Mouse (Mus musculus) heart, embryonic 14.5 days (tissue): ENCODE measurements around the gene Gusb. TPM values are rescaled to one million over a fixed set of nuclear protein-coding genes. Genes with fewer than 3 reads are reported as not detected.
"Not testable (repeated sequence)": the region's sequence is repeated elsewhere in the genome, so short reads cannot be mapped to it uniquely, and the experiment has no call there.

Experiments
- ATAC-seq: fragments of 200-750 bp; cut with Nextera tagmentation; 2 replicates; pipeline ENCODE4 v1.8.0; 2017; ENCODE audit warnings: low read depth, moderate TSS enrichment; ENCODE audit not compliant: insufficient number of reproducible peaks, insufficient read depth, low FRiP score
- H3K27ac ChIP-seq, 2 experiments: fragments of 200-500 bp in 1 of 2; fragments of 300-500 bp in 1 of 2; sonication (generic) in 1 of 2; replicated peaks in 1 of 2; 2 replicates each; pipeline ENCODE4 v1.5.1; 2012 to 2014; ENCODE audit warnings: low read depth in 2 of 2, low read length in 2 of 2, control low read depth in 1 of 2, mild to moderate bottlenecking in 1 of 2, mixed read lengths in 1 of 2; ENCODE audit not compliant: control insufficient read depth in 1 of 2, insufficient read depth in 1 of 2
- H3K27me3 ChIP-seq: fragments of 300-500 bp; sonication (generic); 2 replicates; pipeline ENCODE4 v1.6.1; 2014; ENCODE audit warnings: mild to moderate bottlenecking, low read length, control low read depth; ENCODE audit not compliant: control insufficient read depth, insufficient read depth
- H3K36me3 ChIP-seq: fragments of 300-500 bp; sonication (generic); 2 replicates; pipeline ENCODE4 v1.6.1; 2014; ENCODE audit warnings: mild to moderate bottlenecking, control low read depth, low read length, mixed read lengths; ENCODE audit not compliant: control insufficient read depth, insufficient read depth
- H3K4me1 ChIP-seq, 2 experiments: fragments of 200-500 bp in 1 of 2; fragments of 300-500 bp in 1 of 2; sonication (generic) in 1 of 2; 2 replicates each; pipeline ENCODE4 v1.6.1; 2012 to 2014; ENCODE audit warnings: low read length in 2 of 2, control low read depth in 1 of 2, mixed read lengths in 1 of 2; ENCODE audit not compliant: control insufficient read depth in 2 of 2, insufficient read depth in 2 of 2
- H3K4me2 ChIP-seq: fragments of 300-500 bp; sonication (generic); 2 replicates; pipeline ENCODE4 v1.6.1; 2014; ENCODE audit warnings: mild to moderate bottlenecking, low read length
- H3K4me3 ChIP-seq, 2 experiments: fragments of 200-500 bp in 1 of 2; fragments of 300-500 bp in 1 of 2; sonication (generic) in 1 of 2; 2 replicates each; pipeline ENCODE4 v1.5.1; 2012 to 2014; ENCODE audit warnings: low read length in 2 of 2, mild to moderate bottlenecking in 2 of 2, control low read depth in 1 of 2, low read depth in 1 of 2, moderate library complexity in 1 of 2; ENCODE audit not compliant: control insufficient read depth in 1 of 2, insufficient read depth in 1 of 2
- H3K9ac ChIP-seq: fragments of 300-500 bp; sonication (generic); 2 replicates; pipeline ENCODE4 v1.6.1; 2014; ENCODE audit warnings: mild to moderate bottlenecking, low read length
- H3K9me3 ChIP-seq: fragments of 300-500 bp; sonication (generic); 2 replicates; pipeline ENCODE4 v1.6.1; 2016; ENCODE audit warnings: low read length, control low read depth; ENCODE audit not compliant: control insufficient read depth
- WGBS: fragments of 180-500 bp; shearing (Covaris S2); extraction: QIAGEN DNeasy Blood & Tissue Kit; methylation state at CpG from one replicate; pipeline ENCODE4 v1.1.7; 2014; 5-methylcytosine and 5-hydroxymethylcytosine counted together
- polyA plus RNA-seq: library from polyadenylated mRNA; unstranded; fragments of >200 nt; fragmentation: Nextera tagmentation; extraction: Ambion mirVana; gene quantifications from 2 replicates; pipeline ENCODE4 v1.2.1, GENCODE M21; 2014

Gusb gene
- polyA plus RNA-seq, 1 experiment from 2014 or later, result 49.2 TPM

DNA sequence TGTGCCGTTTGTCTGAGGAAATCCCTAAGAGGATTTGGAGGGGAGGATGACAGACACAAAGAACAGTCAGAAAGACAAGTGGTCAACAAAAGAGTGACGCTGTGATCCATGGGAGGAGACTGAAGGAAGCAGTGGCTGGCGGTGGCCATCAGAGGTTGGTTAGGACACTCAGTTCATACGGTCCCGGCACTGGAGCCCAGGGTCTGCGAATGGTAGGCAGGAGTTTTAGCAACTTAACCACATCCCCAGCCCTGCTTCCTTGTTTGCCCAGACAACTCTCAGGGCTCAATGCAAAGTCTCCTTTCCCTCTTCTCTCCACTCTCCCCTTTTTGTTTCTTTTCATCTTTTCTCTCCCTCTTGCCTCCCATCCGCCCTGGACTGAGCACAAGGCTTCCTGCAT, 43.3 kb upstream of the Gusb start:
- H3K36me3 ChIP-seq, result peaks cover 60% of the 10 kb centered on the region
- ATAC-seq, result no peak
- WGBS, result 70% methylated on average over 7 of the region's 7 CpGs

GRCm38 (mm10) chr5:130044201-130044695, 41.4 kb upstream of the Gusb start:
- Histone ChIP-seq H3K27me3 (peaks cover 30% of the 10 kb centered on the region), H3K9me3 (no peaks in the 10 kb centered on the region), H3K4me3 (no peak overlapping the region), H3K4me2 (no peak overlapping the region), H3K36me3 (peaks cover 61% of the 10 kb centered on the region), H3K9ac (no peak overlapping the region), H3K27ac (no peak overlapping the region), H3K4me1 (peaks cover 9 to 11% of the 10 kb centered on the region in 2 experiments; a peak in 3 of 4 replicates)
- no peak for ATAC-seq
- WGBS, result 84% methylated on average over 7 of the region's 7 CpGs

More for the DNA sequence above, 43.3 kb upstream of the Gusb start:
- Histone ChIP-seq H3K9me3 (no peaks in the 10 kb centered on the region), H3K4me2 (no peak overlapping the region), H3K4me3 (no peak overlapping the region), H3K27ac (no peak overlapping the region), H3K4me1 (peaks cover 9 to 11% of the 10 kb centered on the region in 2 experiments; a peak in 3 of 4 replicates), H3K27me3 (peaks cover 45% of the 10 kb centered on the region), H3K9ac (no peak overlapping the region)

DNA sequence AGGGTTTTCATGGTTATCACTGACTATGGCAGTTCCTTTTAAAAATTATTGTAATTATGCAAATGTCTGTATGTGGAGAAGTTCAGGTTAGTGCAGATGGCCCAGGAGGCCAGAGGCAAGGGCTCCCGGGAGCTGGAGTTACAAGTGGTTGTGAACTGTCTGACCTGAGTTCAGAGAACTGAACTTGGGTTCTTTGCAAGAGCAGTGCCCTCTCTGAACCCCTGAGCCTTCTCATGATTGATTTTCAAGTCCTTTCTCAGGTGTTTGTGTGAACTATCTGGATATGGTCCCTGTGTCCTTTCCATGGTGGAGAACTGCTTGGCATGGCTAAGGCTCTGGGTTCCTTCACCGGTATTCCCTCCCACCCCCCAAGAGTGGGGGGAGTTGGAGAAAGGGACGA, 40.9 kb upstream of the Gusb start:
- ATAC-seq, result no peak
- Histone ChIP-seq H3K27me3 (peaks cover 24% of the 10 kb centered on the region), H3K4me2 (no peak overlapping the region), H3K4me3 (no peak overlapping the region), H3K27ac (no peak overlapping the region), H3K36me3 (peaks cover 56% of the 10 kb centered on the region), H3K9me3 (no peaks in the 10 kb centered on the region), H3K9ac (no peak overlapping the region), H3K4me1 (peaks cover 9 to 11% of the 10 kb centered on the region in 2 experiments; a peak in 3 of 4 replicates)
- 95% methylated on average over 3 of the region's 3 CpGs for WGBS

DNA sequence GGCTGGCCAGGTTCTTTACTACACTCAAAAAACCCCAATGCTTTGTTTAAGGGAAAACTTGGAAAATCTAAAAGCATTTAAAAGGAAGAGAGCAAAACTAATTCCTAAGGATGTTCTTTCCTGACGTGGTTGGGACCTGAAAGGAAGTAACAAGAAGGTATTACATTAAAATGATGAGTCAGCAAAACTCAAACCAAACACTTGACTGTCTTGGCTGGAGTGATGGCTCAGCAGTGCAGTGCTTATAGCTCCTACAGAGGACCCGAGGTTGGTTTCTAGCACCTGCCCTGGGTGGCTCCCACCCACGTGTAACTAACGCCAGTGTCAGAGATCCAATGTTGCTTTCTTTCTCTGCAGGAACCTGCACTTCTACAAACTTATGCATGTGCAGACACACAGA, 38.4 kb upstream of the Gusb start:
- ATAC-seq, result no peak
- Histone ChIP-seq H3K9me3 (no peaks in the 10 kb centered on the region), H3K27me3 (peaks cover 20% of the 10 kb centered on the region), H3K4me3 (no peak overlapping the region), H3K9ac (no peak overlapping the region), H3K4me2 (no peak overlapping the region), H3K36me3 (peaks cover 67% of the 10 kb centered on the region), H3K27ac (no peak overlapping the region), H3K4me1 (peaks cover 3 to 5% of the 10 kb centered on the region in 2 experiments; a peak in 3 of 4 replicates)
- WGBS, result 87% methylated on average over 4 of the region's 4 CpGs

DNA sequence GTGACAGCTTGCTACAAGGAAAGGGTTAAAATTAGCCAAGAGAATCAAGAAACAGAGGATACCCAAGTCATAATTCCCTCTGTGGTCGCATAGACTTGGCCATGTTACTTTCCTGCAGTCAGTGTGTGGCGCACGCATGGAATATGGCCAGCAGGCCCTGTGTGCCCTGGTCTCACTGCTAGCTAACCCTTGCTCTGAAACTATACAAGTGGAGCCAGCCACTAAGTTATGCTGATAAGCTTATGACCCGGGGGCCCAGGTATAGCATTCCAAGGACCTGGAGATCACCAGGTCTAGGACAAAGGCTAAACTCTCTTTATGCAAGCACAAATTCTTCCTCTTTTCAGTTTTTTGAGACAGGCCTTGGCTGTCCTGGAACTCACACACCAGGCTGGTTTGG, 37.9 kb upstream of the Gusb start:
- H3K4me2 ChIP-seq, result no peak overlapping the region
- H3K27me3 ChIP-seq, result peaks cover 20% of the 10 kb centered on the region
- no peaks in the 10 kb centered on the region for H3K9me3 ChIP-seq
- H3K27ac ChIP-seq, result no peak overlapping the region
- peaks cover 67% of the 10 kb centered on the region for H3K36me3 ChIP-seq
- H3K4me1 ChIP-seq, result 0 out of 4 replicates have a peak, but pooled peaks cover 0 to under 1% of the 10 kb centered on the region in 2 experiments
- no peak overlapping the region for H3K9ac ChIP-seq
- no peak overlapping the region for H3K4me3 ChIP-seq
- 86% methylated on average over 4 of the region's 4 CpGs for WGBS
- ATAC-seq, result no peak

DNA sequence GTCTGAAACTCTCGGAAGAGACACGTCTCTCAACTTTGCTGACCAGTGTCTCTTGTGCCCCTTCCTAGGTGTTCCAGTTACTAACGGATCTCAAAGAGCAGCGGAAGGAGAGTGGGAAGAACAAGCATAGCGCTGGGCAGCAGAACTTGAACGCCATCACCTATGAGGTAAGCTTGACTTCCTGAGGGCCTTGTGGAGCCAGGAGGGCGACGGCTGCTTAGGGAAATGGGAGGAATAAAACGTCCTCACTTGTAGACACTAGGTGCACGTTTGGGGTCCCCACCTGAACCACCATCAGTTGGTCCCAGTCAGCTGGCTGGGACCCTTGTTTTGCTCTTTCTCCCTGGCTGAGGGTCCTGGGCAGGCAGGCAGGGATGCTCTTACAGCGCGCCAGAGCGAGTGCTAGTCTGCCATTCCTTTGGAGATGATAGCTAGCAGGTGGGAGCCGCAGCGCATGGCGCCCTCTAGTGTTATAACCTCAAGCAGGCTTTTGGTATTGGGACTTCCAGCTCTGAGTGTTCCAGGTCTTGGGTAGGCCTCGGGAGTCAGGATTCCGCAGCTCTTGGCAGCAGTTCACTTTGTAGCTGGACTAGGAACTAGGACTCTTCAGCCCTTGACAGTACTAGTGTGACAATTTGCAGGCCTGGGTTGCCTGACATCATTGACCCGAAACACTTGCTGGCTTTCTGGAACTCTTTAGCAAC, 35.1 kb upstream of the Gusb start:
- no peak overlapping the region for H3K4me2 ChIP-seq
- no peaks in the 10 kb centered on the region for H3K9me3 ChIP-seq
- no peak overlapping the region for H3K4me3 ChIP-seq
- no peaks in the 10 kb centered on the region for H3K4me1 ChIP-seq
- ATAC-seq, result no peak
- H3K9ac ChIP-seq, result no peak overlapping the region
- H3K27ac ChIP-seq, result no peak overlapping the region
- peaks cover 64% of the 10 kb centered on the region for H3K36me3 ChIP-seq
- WGBS, result 59% methylated on average over 19 of the region's 19 CpGs
- H3K27me3 ChIP-seq, result no peaks in the 10 kb centered on the region

DNA sequence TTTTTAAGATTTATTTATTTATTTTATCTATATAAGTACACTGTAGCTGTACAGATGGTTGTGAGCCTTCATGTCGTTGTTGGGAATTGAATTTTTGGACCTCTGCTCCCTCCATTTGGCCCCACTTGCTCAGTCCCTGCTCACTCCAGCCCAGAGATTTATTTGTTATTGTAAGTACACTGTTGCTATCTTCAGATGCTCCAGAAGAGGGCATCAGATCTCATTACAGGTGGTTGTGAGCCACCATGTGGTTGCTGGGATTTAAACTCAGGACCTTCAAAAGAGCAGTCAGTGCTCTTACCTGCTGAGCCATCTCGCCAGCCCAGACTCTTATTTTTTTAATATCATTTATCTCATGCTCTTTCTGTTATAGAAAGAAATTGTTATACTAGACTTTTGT, 33.5 kb upstream of the Gusb start:
- not testable (repeated sequence) for H3K27ac ChIP-seq, ATAC-seq, H3K9me3 ChIP-seq, H3K9ac ChIP-seq, H3K27me3 ChIP-seq, H3K4me2 ChIP-seq, H3K4me1 ChIP-seq, H3K4me3 ChIP-seq
- H3K36me3 ChIP-seq, result peaks cover 48% of the 10 kb centered on the region
- WGBS, result 77% methylated on average over 2 of the region's 2 CpGs
